Mouse (Mus musculus) olfactory bulb, adult 2 months (tissue): ENCODE measurements around the gene Slc25a36. TPM values are rescaled to one million over a fixed set of nuclear protein-coding genes. Genes with fewer than 3 reads are reported as not detected.

Experiments
- H3K27ac ChIP-seq: fragments of 200-500 bp; 2 replicates; pipeline ENCODE4 v1.5.1; 2012; ENCODE audit warnings: low read depth, low read length; ENCODE audit not compliant: insufficient read depth
- H3K4me1 ChIP-seq: fragments of 200-500 bp; 2 replicates; pipeline ENCODE4 v1.6.1; 2012; ENCODE audit warnings: low read length; ENCODE audit not compliant: control insufficient read depth, insufficient read depth
- H3K4me3 ChIP-seq: fragments of 200-500 bp; 2 replicates; pipeline ENCODE4 v1.5.1; 2012; ENCODE audit warnings: mild to moderate bottlenecking, low read depth, low read length, moderate library complexity; ENCODE audit not compliant: insufficient read depth
- CTCF ChIP-seq: fragments of 200-500 bp; IDR thresholded peaks from 2 replicates; pipeline ENCODE4 v1.5.1; 2012; ENCODE audit warnings: low read depth, mild to moderate bottlenecking, low read length, moderate library complexity; ENCODE audit not compliant: insufficient read depth
- POLR2A ChIP-seq: fragments of 200-500 bp; IDR thresholded peaks from 2 replicates; pipeline ENCODE4 v1.6.1; 2012; ENCODE audit warnings: mild to moderate bottlenecking, low read depth, low read length, moderate library complexity; ENCODE audit not compliant: insufficient read depth
- WGBS: fragments of 180-500 bp; shearing (Covaris S2); methylation state at CpG from one replicate; pipeline ENCODE4 v1.1.7; 2018; 5-methylcytosine and 5-hydroxymethylcytosine counted together
- polyA plus RNA-seq: library from polyadenylated mRNA; stranded (reverse); fragments of >200 nt; gene quantifications from 2 replicates; pipeline ENCODE4 v1.2.4, GENCODE M21; 2012; ENCODE audit warnings: low replicate concordance; ENCODE audit not compliant: missing spikeins, insufficient read depth, insufficient read length

The Slc25a36 gene
- polyA plus RNA-seq, 1 experiment = not detected

GRCm38 (mm10) chr9:97141723-97142122 is 30.8 kb upstream of the Slc25a36 start:
- 79% methylated on average over 2 of the region's 2 CpGs for WGBS
- no peaks in the 10 kb centered on the region for H3K4me1 ChIP-seq

GRCm38 (mm10) chr9:97140145-97140932 is 29.4 kb upstream of the Slc25a36 start:
- Histone ChIP-seq H3K27ac (no peak overlapping the region), H3K4me1 (no peaks in the 10 kb centered on the region), H3K4me3 (no peak overlapping the region)
- no peak for TF ChIP-seq CTCF
- TF ChIP-seq POLR2A = no peak
- WGBS = 75% methylated on average over 10 of the region's 10 CpGs

More at GRCm38 (mm10) chr9:97141723-97142122, 30.8 kb upstream of the Slc25a36 start:
- H3K27ac ChIP-seq = no peak overlapping the region
- TF ChIP-seq POLR2A = no peak
- no peak for TF ChIP-seq CTCF
- no peak overlapping the region for H3K4me3 ChIP-seq

GRCm38 (mm10) chr9:97137678-97138077 is 26.7 kb upstream of the Slc25a36 start:
- Histone ChIP-seq H3K4me1 (no peaks in the 10 kb centered on the region; the same call in 1 of the 2 replicates), H3K4me3 (no peak overlapping the region), H3K27ac (no peak overlapping the region)
- WGBS = 85% methylated on average over 4 of the region's 4 CpGs
- TF ChIP-seq POLR2A (no peak), CTCF (no peak)

GRCm38 (mm10) chr9:97137116-97137515 is 26.2 kb upstream of the Slc25a36 start:
- Histone ChIP-seq H3K4me3 (no peak overlapping the region), H3K27ac (no peak overlapping the region), H3K4me1 (no peaks in the 10 kb centered on the region; the same call in 1 of the 2 replicates)
- WGBS = 81% methylated on average over 4 of the region's 4 CpGs
- TF ChIP-seq CTCF = no peak
- no peak for TF ChIP-seq POLR2A

- H3K4me3 ChIP-seq = no peak overlapping the region
- 87% methylated on average over 4 of the region's 4 CpGs for WGBS
- H3K27ac ChIP-seq = no peak overlapping the region
- TF ChIP-seq CTCF (no peak), POLR2A (no peak)
- H3K4me1 ChIP-seq = no peaks in the 10 kb centered on the region; the same call in 1 of the 2 replicates
Measured at GRCm38 (mm10) chr9:97135866-97136265, 24.9 kb upstream of the Slc25a36 start.

- TF ChIP-seq CTCF (no peak), POLR2A (no peak)
- Histone ChIP-seq H3K27ac (no peak overlapping the region), H3K4me3 (no peak overlapping the region), H3K4me1 (no peaks in the 10 kb centered on the region; the same call in 1 of the 2 replicates)
- WGBS = 62% methylated on average over 8 of the region's 8 CpGs
Measured at GRCm38 (mm10) chr9:97133178-97133577, 22.2 kb upstream of the Slc25a36 start.

GRCm38 (mm10) chr9:97130001-97130400 is 19.0 kb upstream of the Slc25a36 start:
- Histone ChIP-seq H3K4me1 (no peaks in the 10 kb centered on the region; the same call in 1 of the 2 replicates), H3K4me3 (no peak overlapping the region), H3K27ac (no peak overlapping the region)
- 92% methylated on average over 5 of the region's 5 CpGs for WGBS
- no peak for TF ChIP-seq POLR2A
- no peak for TF ChIP-seq CTCF

- Histone ChIP-seq H3K4me3 (no peak overlapping the region), H3K27ac (no peak overlapping the region), H3K4me1 (no peaks in the 10 kb centered on the region)
- WGBS = 74% methylated on average over 23 of the region's 23 CpGs
- no peak for TF ChIP-seq POLR2A
Measured at GRCm38 (mm10) chr9:97123934-97124692, 13.2 kb upstream of the Slc25a36 start.

GRCm38 (mm10) chr9:97121432-97121831 is 10.5 kb upstream of the Slc25a36 start:
- no peak for TF ChIP-seq POLR2A
- no peak for TF ChIP-seq CTCF
- no peaks in the 10 kb centered on the region for H3K4me1 ChIP-seq
- H3K4me3 ChIP-seq = no peak overlapping the region
- H3K27ac ChIP-seq = no peak overlapping the region
- WGBS = 89% methylated on average over 2 of the region's 2 CpGs
